Mouse (Mus musculus) neural tube, embryonic 12.5 days (tissue): Measurements from ENCODE around the gene Olfr457. TPM values are rescaled to one million over a fixed set of nuclear protein-coding genes. Genes with fewer than 3 reads are reported as not detected.
"Not testable (repeated sequence)": the region's sequence is repeated elsewhere in the genome, so short reads cannot be mapped to it uniquely, and the experiment has no call there.

Experiments used
- ATAC-seq: fragments of 200-750 bp; cut with Nextera tagmentation; 2 replicates; pipeline ENCODE4 v1.8.0; 2017; ENCODE audit warnings: low read depth, mild to moderate bottlenecking, moderate TSS enrichment, moderate library complexity; ENCODE audit not compliant: low FRiP score
- H3K27ac ChIP-seq: fragments of 300-500 bp; sonication (generic); 2 replicates; pipeline ENCODE4 v1.5.1; 2016
- H3K27me3 ChIP-seq: fragments of 300-500 bp; sonication (generic); replicated peaks from 2 replicates; pipeline ENCODE4 v1.6.1; 2016; ENCODE audit warnings: mild to moderate bottlenecking
- H3K36me3 ChIP-seq: fragments of 300-500 bp; sonication (generic); 2 replicates; pipeline ENCODE4 v1.6.1; 2016; ENCODE audit warnings: mild to moderate bottlenecking
- H3K4me1 ChIP-seq: fragments of 300-500 bp; sonication (generic); 2 replicates; pipeline ENCODE4 v1.6.1; 2016
- H3K4me2 ChIP-seq: fragments of 300-500 bp; sonication (generic); replicated peaks from 2 replicates; pipeline ENCODE4 v1.6.1; 2016; ENCODE audit warnings: mild to moderate bottlenecking
- H3K4me3 ChIP-seq: fragments of 300-500 bp; sonication (generic); 2 replicates; pipeline ENCODE4 v1.5.1; 2016
- H3K9ac ChIP-seq: fragments of 300-500 bp; sonication (generic); 2 replicates; pipeline ENCODE4 v1.6.1; 2016; ENCODE audit warnings: mild to moderate bottlenecking
- H3K9me3 ChIP-seq: fragments of 300-500 bp; sonication (generic); 2 replicates; pipeline ENCODE4 v1.6.1; 2016; ENCODE audit warnings: mild to moderate bottlenecking
- WGBS: fragments of 180-500 bp; shearing (Covaris S2); methylation state at CpG from one replicate; pipeline ENCODE4 v1.1.7; 2016; 5-methylcytosine and 5-hydroxymethylcytosine counted together
- polyA plus RNA-seq: library from polyadenylated mRNA; unstranded; fragments of >200 nt; fragmentation: Nextera tagmentation; extraction: Ambion mirVana; gene quantifications from 2 replicates; pipeline ENCODE4 v1.2.1, GENCODE M21; 2016

Olfr457 gene
- not detected in 2 replicates for polyA plus RNA-seq

- Histone ChIP-seq H3K4me3 (no peak within 1 kb of the TSS), H3K27ac (no peak within 1 kb of the TSS), H3K9ac (no peak within 1 kb of the TSS), H3K9me3 (no peaks in the 10 kb centered on the region), H3K4me1 (no peaks in the 10 kb centered on the region), H3K4me2 (no peak within 1 kb of the TSS), H3K27me3 (no peaks in the 10 kb centered on the region), H3K36me3 (no peaks in the 10 kb centered on the region)
- ATAC-seq = no peak
- 80% methylated on average over 1 of the region's 1 CpGs for WGBS
Observed at GRCm38 (mm10) chr6:42476235-42476634, at the start of gene Olfr457. Gene Olfr457 (minus strand): TSS chr6:42476335.

- Histone ChIP-seq H3K9me3 (no peaks in the 10 kb centered on the region), H3K9ac (no peak overlapping the region), H3K4me3 (no peak overlapping the region), H3K4me2 (no peak overlapping the region), H3K4me1 (no peaks in the 10 kb centered on the region), H3K36me3 (no peaks in the 10 kb centered on the region), H3K27ac (no peak overlapping the region), H3K27me3 (no peaks in the 10 kb centered on the region)
- WGBS = 76% methylated on average over 1 of the region's 1 CpGs
- no peak for ATAC-seq
Observed at GRCm38 (mm10) chr6:42513461-42513860, 37.3 kb upstream of the Olfr457 start.

GRCm38 (mm10) chr6:42509311-42509710, 33.2 kb upstream of the Olfr457 start:
- Histone ChIP-seq H3K4me1 (no peaks in the 10 kb centered on the region), H3K27ac (no peak overlapping the region), H3K4me2 (no peak overlapping the region), H3K36me3 (no peaks in the 10 kb centered on the region), H3K9me3 (no peaks in the 10 kb centered on the region), H3K27me3 (no peaks in the 10 kb centered on the region), H3K4me3 (no peak overlapping the region), H3K9ac (no peak overlapping the region)
- no peak for ATAC-seq

- Histone ChIP-seq H3K9ac (no peak overlapping the region), H3K27me3 (no peaks in the 10 kb centered on the region), H3K36me3 (no peaks in the 10 kb centered on the region), H3K4me1 (no peaks in the 10 kb centered on the region), H3K27ac (no peak overlapping the region), H3K4me2 (no peak overlapping the region), H3K9me3 (no peaks in the 10 kb centered on the region), H3K4me3 (no peak overlapping the region)
- 89% methylated on average over 2 of the region's 2 CpGs for WGBS
- ATAC-seq = no peak
Observed at GRCm38 (mm10) chr6:42503478-42503877, 27.3 kb upstream of the Olfr457 start.

GRCm38 (mm10) chr6:42489731-42490130, 13.6 kb upstream of the Olfr457 start:
- Histone ChIP-seq H3K4me3 (no peak overlapping the region), H3K27ac (no peak overlapping the region), H3K4me1 (no peaks in the 10 kb centered on the region), H3K4me2 (no peak overlapping the region), H3K9me3 (no peaks in the 10 kb centered on the region), H3K36me3 (no peaks in the 10 kb centered on the region), H3K27me3 (no peaks in the 10 kb centered on the region), H3K9ac (no peak overlapping the region)
- WGBS = 95% methylated on average over 1 of the region's 1 CpGs
- no peak for ATAC-seq

- H3K27me3 ChIP-seq = no peaks in the 10 kb centered on the region
- ATAC-seq = no peak
- H3K9me3 ChIP-seq = no peaks in the 10 kb centered on the region
- H3K4me1 ChIP-seq = no peaks in the 10 kb centered on the region
- no peak within 1 kb of the TSS for H3K4me3 ChIP-seq
- H3K4me2 ChIP-seq = no peak within 1 kb of the TSS
- no peaks in the 10 kb centered on the region for H3K36me3 ChIP-seq
- 78% methylated on average over 1 of the region's 1 CpGs for WGBS
- H3K9ac ChIP-seq = no peak within 1 kb of the TSS
- no peak within 1 kb of the TSS for H3K27ac ChIP-seq
Observed at GRCm38 (mm10) chr6:42487114-42487513, 11.0 kb upstream of the Olfr457 start, which contains the start of gene Olfr456. Gene Olfr456 (minus strand): TSS chr6:42487214.

- Histone ChIP-seq H3K27ac (no peak overlapping the region), H3K4me2 (no peak overlapping the region)
- ATAC-seq = no peak
Observed at GRCm38 (mm10) chr6:42484633-42485032, 8.5 kb upstream of the Olfr457 start.

GRCm38 (mm10) chr6:42471298-42471697, 4.8 kb downstream of the Olfr457 start:
- H3K9me3 ChIP-seq, H3K27ac ChIP-seq, H3K9ac ChIP-seq, H3K36me3 ChIP-seq, H3K4me2 ChIP-seq, ATAC-seq, H3K4me3 ChIP-seq, H3K27me3 ChIP-seq, H3K4me1 ChIP-seq: not testable (repeated sequence)
- WGBS = 96% methylated on average over 4 of the region's 4 CpGs

More at GRCm38 (mm10) chr6:42484633-42485032, 8.5 kb upstream of the Olfr457 start:
- no peak overlapping the region for H3K9ac ChIP-seq
- no peaks in the 10 kb centered on the region for H3K27me3 ChIP-seq
- no peaks in the 10 kb centered on the region for H3K9me3 ChIP-seq
- H3K36me3 ChIP-seq = no peaks in the 10 kb centered on the region
- no peaks in the 10 kb centered on the region for H3K4me1 ChIP-seq
- no peak overlapping the region for H3K4me3 ChIP-seq

- H3K9me3 ChIP-seq = no peaks in the 10 kb centered on the region
- no peak overlapping the region for H3K9ac ChIP-seq
- H3K4me2 ChIP-seq = no peak overlapping the region
- no peaks in the 10 kb centered on the region for H3K4me1 ChIP-seq
- no peak overlapping the region for H3K27ac ChIP-seq
- H3K36me3 ChIP-seq = no peaks in the 10 kb centered on the region
- no peak overlapping the region for H3K4me3 ChIP-seq
- WGBS = 94% methylated on average over 4 of the region's 4 CpGs
- no peak for ATAC-seq
- no peaks in the 10 kb centered on the region for H3K27me3 ChIP-seq
Observed at GRCm38 (mm10) chr6:42470542-42470941, 5.6 kb downstream of the Olfr457 start.

GRCm38 (mm10) chr6:42465096-42465495, 11.0 kb downstream of the Olfr457 start, which contains the start of gene Olfr458:
Gene Olfr458 (minus strand): TSS chr6:42465196.
- Histone ChIP-seq H3K9ac (no peak within 1 kb of the TSS), H3K4me2 (no peak within 1 kb of the TSS), H3K4me3 (no peak within 1 kb of the TSS), H3K27ac (no peak within 1 kb of the TSS), H3K36me3 (no peaks in the 10 kb centered on the region), H3K4me1 (no peaks in the 10 kb centered on the region), H3K27me3 (no peaks in the 10 kb centered on the region), H3K9me3 (no peaks in the 10 kb centered on the region)
- no peak for ATAC-seq
- 82% methylated on average over 1 of the region's 1 CpGs for WGBS

GRCm38 (mm10) chr6:42447381-42447780, 28.8 kb downstream of the Olfr457 start:
- no peaks in the 10 kb centered on the region for H3K27me3 ChIP-seq
- no peaks in the 10 kb centered on the region for H3K9me3 ChIP-seq
- no peak for ATAC-seq
- no peak overlapping the region for H3K27ac ChIP-seq
- 90% methylated on average over 2 of the region's 2 CpGs for WGBS
- no peaks in the 10 kb centered on the region for H3K4me1 ChIP-seq
- no peak overlapping the region for H3K9ac ChIP-seq
- H3K4me2 ChIP-seq = no peak overlapping the region
- no peaks in the 10 kb centered on the region for H3K36me3 ChIP-seq
- H3K4me3 ChIP-seq = no peak overlapping the region

GRCm38 (mm10) chr6:42444491-42444890, 31.6 kb downstream of the Olfr457 start:
- WGBS = 78% methylated on average over 2 of the region's 2 CpGs

GRCm38 (mm10) chr6:42441395-42441794, 34.7 kb downstream of the Olfr457 start:
- H3K27me3 ChIP-seq = no peaks in the 10 kb centered on the region
- 77% methylated on average over 2 of the region's 2 CpGs for WGBS
- ATAC-seq = no peak
- H3K27ac ChIP-seq = no peak overlapping the region
- H3K36me3 ChIP-seq = no peaks in the 10 kb centered on the region
- H3K4me2 ChIP-seq = no peak overlapping the region
- H3K9ac ChIP-seq = no peak overlapping the region
- H3K4me3 ChIP-seq = no peak overlapping the region
- H3K4me1 ChIP-seq = no peaks in the 10 kb centered on the region
- H3K9me3 ChIP-seq = no peaks in the 10 kb centered on the region

More at GRCm38 (mm10) chr6:42444491-42444890, 31.6 kb downstream of the Olfr457 start:
- Histone ChIP-seq H3K36me3 (no peaks in the 10 kb centered on the region), H3K27me3 (no peaks in the 10 kb centered on the region), H3K4me1 (no peaks in the 10 kb centered on the region), H3K27ac (no peak overlapping the region), H3K9me3 (no peaks in the 10 kb centered on the region), H3K4me3 (no peak overlapping the region), H3K4me2 (no peak overlapping the region), H3K9ac (no peak overlapping the region)
- no peak for ATAC-seq
